Mouse (Mus musculus) ES-Bruce4 (cell line): ENCODE measurements at regions not wholly inside any gene's neighbourhood (a gene's known extent, or its start where the extent isn't known, plus 50 kb on each side); places are given as distances from the start of the nearest gene placed in this dataset.

Experiments
- CTCF ChIP-seq: IDR thresholded peaks from one replicate; pipeline ENCODE4 v1.8.1; 2011; ENCODE audit warnings: low read depth, low read length
- EP300 ChIP-seq: IDR thresholded peaks from 2 replicates; pipeline ENCODE4 v1.6.1; 2011; ENCODE audit warnings: low read depth, low read length; ENCODE audit not compliant: insufficient read depth
- POLR2A ChIP-seq: IDR thresholded peaks from one replicate; pipeline ENCODE4 v1.8.1; 2011; ENCODE audit warnings: low read length; ENCODE audit not compliant: insufficient read depth

DNA sequence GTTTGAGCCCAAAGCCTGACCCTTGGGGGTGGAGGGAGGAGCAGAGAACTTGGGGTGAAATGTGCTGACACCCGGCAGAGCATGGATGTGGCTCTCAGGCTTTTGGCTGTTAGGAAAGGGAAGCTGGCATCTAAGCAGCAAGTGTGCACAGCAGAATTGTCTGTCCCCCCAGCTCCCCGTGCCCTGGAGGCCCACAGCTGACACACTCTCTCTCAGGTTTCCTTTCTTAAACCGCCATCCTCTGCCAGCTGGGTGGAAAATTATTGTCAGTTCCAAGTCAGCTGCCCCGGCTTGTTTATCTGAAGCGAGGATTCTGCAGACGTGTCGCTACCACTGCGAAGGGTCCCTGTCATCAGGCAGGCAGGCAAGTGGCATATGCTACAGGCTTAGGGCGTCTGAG lies 127.6 kb downstream of the Cdh26 start:
- no peak for TF ChIP-seq CTCF
- TF ChIP-seq EP300 = no peak
- TF ChIP-seq POLR2A = no peak
